Mouse (Mus musculus): Measurements from ENCODE around the gene Mrps11.

DNA sequence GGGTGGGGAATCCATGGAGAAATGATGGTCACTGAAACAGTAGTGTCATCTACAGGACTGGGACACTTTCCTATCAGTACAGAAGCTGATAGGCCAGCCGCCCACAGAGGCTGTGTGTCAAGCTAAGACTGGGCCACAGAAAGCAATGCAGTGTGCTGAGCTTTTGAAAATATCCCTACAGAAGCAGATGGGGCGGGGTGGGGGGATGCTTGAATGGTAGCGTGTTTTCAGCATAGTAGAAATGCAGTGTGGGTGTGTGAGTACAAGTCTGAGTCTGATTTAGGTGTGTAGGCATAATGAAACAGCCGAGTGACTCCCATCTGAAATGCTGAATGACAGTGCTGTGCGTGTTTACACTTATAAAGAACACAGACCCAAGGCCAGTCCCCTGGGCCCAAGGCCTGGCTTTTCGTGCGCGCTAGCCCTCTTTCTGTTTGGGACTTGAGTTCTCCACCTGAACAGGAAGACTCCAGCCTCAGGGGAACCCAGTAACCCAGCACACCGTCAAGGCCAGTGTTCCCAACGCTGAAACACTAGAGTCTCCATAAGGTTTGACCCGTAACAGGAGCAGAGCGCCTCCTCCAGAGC lies 5.0 kb downstream of the Mrps11 start:
- no peak for TF ChIP-seq CTCF (IDR thresholded peaks at IDR 0.05; ENCODE audit: control insufficient read depth, insufficient read depth, insufficient read length)
- no peak for TF ChIP-seq FOSL1 (IDR thresholded peaks at IDR 0.05; ENCODE audit: insufficient read depth, low read length, poor library complexity, severe bottlenecking)
- TF ChIP-seq MYOG (IDR thresholded peaks at IDR 0.05; ENCODE audit: control insufficient read depth, extremely low read depth, insufficient read length): no peak
